Mouse (Mus musculus): ENCODE results near the gene Cnmd.

Gene Cnmd

DNA sequence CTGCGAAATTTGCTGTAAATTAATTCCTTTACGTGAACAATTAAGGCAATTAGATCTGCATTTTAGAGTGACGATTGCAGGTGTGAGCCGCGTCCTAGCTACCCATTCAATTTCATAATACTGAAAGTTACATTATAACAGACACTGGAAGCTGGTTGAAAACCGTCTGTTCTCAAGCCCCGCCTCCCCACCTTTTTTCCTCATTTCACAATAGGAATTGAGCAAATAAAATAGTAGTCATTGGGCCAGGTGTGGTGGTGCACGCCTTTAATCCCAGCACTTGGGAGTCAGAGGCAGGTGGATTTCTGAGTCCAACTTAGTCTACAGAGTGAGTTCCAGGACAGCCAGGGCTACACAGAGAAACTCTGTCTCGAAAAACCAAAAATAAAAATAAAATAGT lies 19.9 kb downstream of the Cnmd start:
- DNase-seq, result no peak

DNA sequence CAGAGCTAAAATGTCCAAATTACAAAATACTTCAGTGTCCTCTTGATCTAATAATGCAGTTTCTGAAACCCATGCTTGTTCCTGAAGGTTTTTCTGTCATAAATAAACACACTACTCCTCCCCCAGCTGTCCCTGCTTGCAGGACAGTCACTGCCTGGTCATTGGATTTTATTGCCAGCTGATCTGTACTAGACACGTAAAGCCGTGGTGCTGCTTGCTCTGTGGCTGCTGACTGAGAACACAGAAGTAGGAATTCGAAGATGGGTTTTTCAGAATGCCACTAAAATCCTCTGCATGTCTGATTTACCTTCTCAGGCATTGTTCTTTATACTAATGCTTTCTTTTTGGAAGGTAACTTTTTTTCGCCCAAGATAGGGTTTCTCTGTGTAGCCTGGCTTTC lies 25.2 kb downstream of the Cnmd start:
- DNase-seq, result no peak

DNA sequence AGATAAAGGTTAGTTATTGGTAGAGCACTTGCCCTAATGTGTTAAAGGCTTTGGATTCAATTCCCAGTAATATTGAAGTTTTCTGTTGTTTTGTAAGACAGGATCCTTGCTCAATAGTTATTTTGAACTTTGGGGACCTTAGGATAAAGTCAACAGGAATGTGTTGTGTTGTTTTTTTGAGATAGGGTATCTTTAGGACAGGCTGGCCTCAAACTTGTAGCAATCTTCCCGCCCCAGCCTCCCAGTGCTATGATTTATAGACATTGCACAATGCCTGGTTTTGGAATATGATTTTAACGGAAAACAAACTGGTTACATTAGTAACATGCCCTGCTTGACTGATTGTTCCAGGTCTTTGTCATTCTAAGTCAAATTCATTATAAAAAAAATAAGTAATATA lies 28.8 kb downstream of the Cnmd start:
- no peak for DNase-seq

DNA sequence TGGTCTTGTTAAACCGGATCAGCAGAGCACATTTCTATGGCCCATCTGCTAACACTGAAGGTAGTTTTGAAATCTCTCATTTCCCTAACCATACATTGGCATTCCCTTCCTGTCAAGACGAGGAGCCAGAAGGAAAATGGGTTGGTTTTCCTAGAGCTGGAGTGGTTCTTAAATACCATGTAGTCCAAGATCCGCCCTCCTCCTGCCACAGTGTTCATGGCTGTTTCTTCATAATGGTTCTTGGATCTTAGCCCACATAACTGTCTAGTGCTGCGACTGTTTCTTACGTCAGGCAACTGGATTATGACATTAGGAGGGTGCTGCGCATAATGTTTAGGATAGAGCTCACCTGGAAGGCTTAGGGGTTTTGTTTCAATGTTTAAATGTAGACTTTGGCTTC lies 29.6 kb downstream of the Cnmd start:
- DNase-seq, result no peak

DNA sequence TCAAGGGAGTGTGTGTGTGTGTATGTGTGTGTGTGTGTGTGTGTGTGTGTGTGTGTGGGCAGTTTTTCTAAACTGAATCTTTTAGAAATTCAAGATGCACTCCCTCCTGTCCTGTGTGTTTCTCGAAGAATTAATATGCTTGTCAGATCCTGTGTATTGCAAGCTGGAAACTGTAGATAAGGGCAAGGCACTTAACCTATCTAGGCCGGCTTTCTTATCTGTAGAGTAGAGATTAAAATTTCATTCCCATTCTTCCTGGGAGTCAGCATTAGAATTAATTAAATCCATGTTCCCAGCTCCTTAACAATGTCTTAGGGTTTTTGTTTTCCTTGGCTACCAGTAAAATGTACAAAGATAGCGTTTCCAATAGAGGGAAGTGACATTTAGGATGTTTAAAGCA lies 40.8 kb downstream of the Cnmd start:
- DNase-seq, result no peak

- no peak for DNase-seq
Measured at GRCm38 (mm10) chr14:79619802-79620201, 42.2 kb downstream of the Cnmd start.

GRCm38 (mm10) chr14:79617121-79617828 lies 44.7 kb downstream of the Cnmd start:
- DNase-seq, result peak; percentile 7 to 8

- no peak for DNase-seq
Measured at GRCm38 (mm10) chr14:79608286-79608685, 53.7 kb downstream of the Cnmd start.

DNA sequence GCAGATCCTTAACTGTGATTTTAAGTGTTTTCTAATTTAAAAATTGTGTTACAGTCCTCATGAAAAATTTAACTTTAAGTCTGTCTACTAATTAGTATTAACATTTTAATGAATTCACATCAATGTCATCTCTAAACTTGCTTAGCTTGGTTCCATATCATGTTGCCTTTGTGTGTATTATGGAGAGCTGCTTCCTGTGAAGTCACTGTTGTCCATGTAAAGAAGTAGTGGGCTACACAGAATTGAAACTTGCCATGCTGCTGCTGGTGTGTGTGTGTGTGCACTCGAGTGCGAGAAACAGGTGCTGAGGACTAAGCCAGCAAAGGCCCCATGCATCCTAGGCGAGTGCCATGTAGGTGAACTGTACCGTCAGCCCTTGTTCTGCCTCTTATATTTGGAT lies 54.6 kb downstream of the Cnmd start:
- no peak for DNase-seq

GRCm38 (mm10) chr14:79606867-79607266 lies 55.1 kb downstream of the Cnmd start:
- DNase-seq, result no peak

DNA sequence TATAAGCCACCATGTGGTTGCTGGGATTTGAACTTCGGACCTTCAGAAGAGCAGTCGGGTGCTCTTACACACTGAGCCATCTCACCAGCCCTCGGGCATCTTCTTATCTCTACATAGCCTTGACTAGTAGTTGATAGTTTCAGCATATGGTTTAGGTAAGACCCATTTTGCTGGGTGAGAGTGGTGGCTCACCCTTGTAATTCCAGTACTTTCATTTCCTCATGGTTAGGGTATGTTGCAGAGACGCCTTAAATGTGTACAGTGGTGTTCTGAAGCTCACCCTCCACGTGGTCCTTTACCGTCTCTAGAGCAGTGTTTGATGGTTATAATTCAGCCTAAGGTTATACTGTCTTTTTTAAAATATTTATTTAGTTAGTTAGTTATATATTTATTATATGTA lies 55.6 kb downstream of the Cnmd start:
- DNase-seq, result no peak

GRCm38 (mm10) chr14:79605881-79606280 lies 56.1 kb downstream of the Cnmd start:
- no peak for DNase-seq

GRCm38 (mm10) chr14:79596602-79597001 lies 65.4 kb downstream of the Cnmd start:
- no peak for DNase-seq

GRCm38 (mm10) chr14:79594069-79594468 lies 67.9 kb downstream of the Cnmd start:
- no peak for DNase-seq

GRCm38 (mm10) chr14:79591611-79592010 lies 70.4 kb downstream of the Cnmd start:
- DNase-seq, result no peak

DNA sequence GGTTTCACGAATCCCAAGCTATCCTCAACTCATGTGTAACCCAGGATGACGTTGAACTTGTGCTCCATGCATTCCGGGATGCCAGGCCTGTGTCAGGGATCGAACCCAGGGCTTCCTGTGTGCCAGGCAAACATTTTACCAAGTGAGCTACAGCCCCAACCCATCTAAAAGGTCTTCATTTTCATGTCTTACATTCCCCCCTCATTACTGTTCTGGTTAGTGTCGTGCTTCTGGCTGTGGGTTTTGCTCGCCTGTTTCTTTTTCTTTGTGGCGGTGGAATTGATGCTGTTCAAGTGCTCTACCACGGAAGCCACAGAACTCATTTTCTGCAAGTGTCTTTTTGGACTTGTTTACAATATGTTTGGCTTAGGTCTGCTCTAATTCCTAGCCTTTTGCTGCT lies 71.1 kb downstream of the Cnmd start:
- DNase-seq, result no peak

DNA sequence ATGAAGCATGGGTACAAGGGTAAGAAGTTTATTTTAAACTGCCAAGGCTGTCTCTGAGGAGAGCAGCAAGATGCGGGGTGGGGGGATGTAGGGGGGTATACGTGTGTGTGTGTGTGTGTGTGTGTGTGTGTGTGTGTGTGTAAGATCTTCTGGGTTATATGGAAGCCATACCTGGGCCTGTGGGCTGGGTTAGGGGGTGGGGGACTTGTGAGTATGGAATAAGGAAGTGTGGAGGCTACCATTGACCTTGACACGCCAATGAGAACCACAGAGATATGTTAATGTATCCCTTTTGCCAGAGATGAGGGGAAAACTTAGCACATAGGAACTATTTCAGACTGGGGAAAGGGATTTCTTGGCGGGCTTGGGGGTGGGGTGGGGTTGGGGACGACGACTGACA lies 72.6 kb downstream of the Cnmd start:
- DNase-seq, result no peak

GRCm38 (mm10) chr14:79588534-79588951 lies 73.4 kb downstream of the Cnmd start:
- DNase-seq, result peak in 1 of 2 experiments; percentile 24

DNA sequence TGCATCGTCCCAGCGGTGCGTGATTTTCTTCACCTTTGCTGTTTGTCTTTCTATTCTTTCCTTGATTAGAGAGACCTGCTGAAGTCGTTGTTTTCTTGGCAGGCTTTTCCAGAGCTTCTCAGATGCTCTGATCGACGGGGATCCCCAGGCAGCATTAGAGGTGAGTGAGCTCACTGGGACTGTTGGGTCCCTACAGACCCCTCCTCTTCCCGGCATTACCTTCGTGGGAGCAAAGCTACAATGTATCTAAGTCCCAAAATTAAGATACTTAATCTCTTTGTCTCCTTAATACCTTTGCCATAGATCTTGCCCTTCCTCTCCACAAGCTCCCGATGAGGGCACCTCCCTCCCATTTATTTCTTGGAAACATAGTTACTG lies 74.1 kb downstream of the Cnmd start:
- no peak for DNase-seq
